Mouse (Mus musculus) E14TG2a.4 (cell line): Measurements from ENCODE around the gene Ero1lb.

Experiments
- CTCF ChIP-seq: conservative IDR thresholded peaks from 2 replicates; pipeline ENCODE4 v1.5.1; 2014; ENCODE audit warnings: low read length
- NANOG ChIP-seq: IDR thresholded peaks from 2 replicates; pipeline ENCODE4 v1.6.1; 2014; ENCODE audit warnings: borderline replicate concordance, low read length, mixed read lengths
- POU5F1 ChIP-seq: IDR thresholded peaks from 2 replicates; pipeline ENCODE4 v1.6.1; 2014; ENCODE audit warnings: low read length, borderline replicate concordance

- no peak; the same call in 1 of the 2 replicates for TF ChIP-seq CTCF
- no peak for TF ChIP-seq POU5F1
- TF ChIP-seq NANOG = no peak
These were observed 23.4 kb upstream of the Ero1lb start for GRCm38 (mm10) chr13:12542006-12542981.
